Mouse (Mus musculus) embryonic fibroblast, embryonic 13.5 days (primary cell): ENCODE results near the gene Abcd2.

ENCODE experiments used
- CTCF ChIP-seq: IDR thresholded peaks from 2 replicates; pipeline ENCODE4 v1.5.1; 2011; ENCODE audit warnings: mild to moderate bottlenecking, control low read depth, low read length, moderate library complexity, borderline replicate concordance; ENCODE audit not compliant: insufficient read depth
- POLR2A ChIP-seq: IDR thresholded peaks from 2 replicates; pipeline ENCODE4 v1.6.1; 2011; ENCODE audit warnings: low read depth, mild to moderate bottlenecking, control low read depth, low read length, moderate library complexity

DNA sequence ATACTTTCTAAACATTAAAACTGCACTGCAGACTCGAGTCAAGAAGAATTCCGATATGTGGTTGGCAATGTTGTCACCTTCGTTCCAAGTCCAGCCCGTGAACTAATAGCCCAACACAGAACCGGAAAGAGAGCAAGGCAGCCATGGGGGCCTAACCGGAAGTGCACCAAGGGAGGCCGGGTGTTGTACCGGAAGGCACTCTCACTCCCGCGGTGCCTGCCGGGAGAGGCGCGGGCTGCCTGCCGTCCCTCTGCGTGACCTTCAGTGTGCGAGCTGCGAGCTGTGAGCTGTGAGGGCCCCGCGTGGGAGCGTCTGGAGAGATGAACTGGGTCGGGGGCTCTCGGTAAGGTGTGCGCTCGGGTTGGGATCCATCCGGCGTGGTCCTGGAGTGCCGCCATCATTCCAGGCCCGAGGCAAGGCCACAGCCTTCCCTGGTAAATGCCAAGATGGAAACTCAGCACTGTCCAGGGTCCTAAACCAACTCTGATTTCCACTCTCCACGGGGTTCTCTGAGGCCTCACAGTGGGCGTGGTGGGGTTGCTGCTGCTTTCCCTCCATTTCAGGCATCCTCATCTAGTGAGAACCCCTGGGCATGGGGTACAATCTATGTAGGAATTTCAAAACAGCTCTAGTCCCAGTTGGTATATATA, 7.8 kb upstream of the Abcd2 start, which contains the start of gene CN725425:
- no peak for TF ChIP-seq POLR2A
- no peak for TF ChIP-seq CTCF
